Mouse (Mus musculus) bone marrow, adult 2 months (tissue): ENCODE results near the gene Zfp988. TPM values are rescaled to one million over a fixed set of nuclear protein-coding genes. Genes with fewer than 3 reads are reported as not detected.
"Not testable (repeated sequence)": the region's sequence is repeated elsewhere in the genome, so short reads cannot be mapped to it uniquely, and the experiment has no call there.

Source experiments
- H3K27ac ChIP-seq: fragments of 200-500 bp; 2 replicates; pipeline ENCODE4 v1.5.1; 2012; ENCODE audit warnings: low read depth, mild to moderate bottlenecking, control low read depth, inconsistent platforms, low read length; ENCODE audit not compliant: control insufficient read depth, poor library complexity, insufficient read depth
- H3K4me1 ChIP-seq: fragments of 200-500 bp; 2 replicates; pipeline ENCODE4 v1.6.1; 2011; ENCODE audit warnings: low read length; ENCODE audit not compliant: control insufficient read depth, insufficient read depth
- H3K4me3 ChIP-seq: fragments of 200-500 bp; replicated peaks from 2 replicates; pipeline ENCODE3; 2011; ENCODE audit warnings: mild to moderate bottlenecking, low read depth, low read length, control low read depth; ENCODE audit not compliant: control insufficient read depth
- WGBS: fragments of 180-500 bp; shearing (Covaris S2); methylation state at CpG from one replicate; pipeline ENCODE4 v1.1.7; 2018; 5-methylcytosine and 5-hydroxymethylcytosine counted together
- polyA plus RNA-seq: library from polyadenylated mRNA; stranded (reverse); fragments of >200 nt; gene quantifications from 2 replicates; pipeline ENCODE4 v1.2.4, GENCODE M21; 2011; ENCODE audit warnings: low replicate concordance; ENCODE audit not compliant: missing spikeins, insufficient read depth, insufficient read length

Gene Zfp988
- polyA plus RNA-seq, 1 experiment, result 4.7 TPM

DNA sequence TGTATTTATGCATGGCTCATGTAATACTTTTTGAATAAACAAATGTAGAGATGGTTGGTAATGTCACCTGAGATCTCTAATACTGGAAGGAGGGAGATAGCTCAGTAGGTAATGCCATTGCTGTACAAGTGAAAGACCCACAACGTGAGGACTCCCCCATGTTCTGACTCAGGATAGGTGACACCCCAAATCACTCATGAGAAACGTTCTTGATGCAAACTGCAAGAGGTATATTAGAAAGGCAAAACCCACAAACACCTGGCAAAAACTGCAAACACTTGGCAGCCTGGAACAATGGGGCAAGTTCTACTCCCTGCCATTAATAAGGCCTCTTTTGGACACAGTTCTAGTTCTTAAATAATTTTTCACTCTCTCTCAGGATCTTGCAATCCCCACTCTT is 42.9 kb downstream of the Zfp988 start:
- H3K4me1 ChIP-seq, H3K4me3 ChIP-seq, H3K27ac ChIP-seq: not testable (repeated sequence)
- WGBS, result 61% methylated on average over 2 of the region's 2 CpGs

DNA sequence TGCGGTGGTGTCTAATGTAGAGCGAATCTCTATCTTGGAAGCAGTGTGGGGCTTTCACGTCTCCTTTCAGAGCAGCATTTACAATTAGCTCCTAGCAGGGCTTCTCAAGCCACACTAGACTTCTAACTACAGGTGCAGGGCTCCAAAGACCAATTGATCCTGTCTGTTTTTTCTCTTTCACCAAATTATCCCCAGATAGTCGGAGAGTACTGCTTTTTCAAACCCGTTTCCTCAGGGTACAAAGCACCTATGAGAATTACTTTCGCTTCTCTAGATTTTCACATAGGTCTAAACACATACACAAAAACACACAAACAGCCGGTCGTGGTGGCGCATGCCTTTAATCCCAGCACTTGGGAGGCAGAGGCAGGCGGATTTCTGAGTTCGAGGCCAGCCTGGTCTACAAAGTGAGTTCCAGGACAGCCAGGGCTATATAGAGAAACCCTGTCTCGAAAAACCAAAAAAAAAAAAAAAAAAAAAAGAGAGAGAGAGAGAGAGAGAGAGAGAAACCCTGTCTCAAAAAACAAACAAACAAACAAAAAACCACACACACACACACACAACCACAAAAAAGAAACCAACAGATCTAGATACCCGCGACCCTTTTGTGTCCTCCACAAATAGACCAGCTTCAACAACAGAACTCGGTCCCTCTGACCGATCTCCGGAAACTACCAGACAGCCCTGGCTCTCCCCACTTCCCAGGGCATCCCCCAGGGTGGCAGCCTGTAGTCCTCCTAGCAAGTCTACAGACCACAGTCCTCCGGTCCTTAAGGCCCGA is 43.6 kb downstream of the Zfp988 start:
- H3K27ac ChIP-seq, H3K4me3 ChIP-seq, H3K4me1 ChIP-seq: not testable (repeated sequence)
- 83% methylated on average over 18 of the region's 19 CpGs for WGBS

DNA sequence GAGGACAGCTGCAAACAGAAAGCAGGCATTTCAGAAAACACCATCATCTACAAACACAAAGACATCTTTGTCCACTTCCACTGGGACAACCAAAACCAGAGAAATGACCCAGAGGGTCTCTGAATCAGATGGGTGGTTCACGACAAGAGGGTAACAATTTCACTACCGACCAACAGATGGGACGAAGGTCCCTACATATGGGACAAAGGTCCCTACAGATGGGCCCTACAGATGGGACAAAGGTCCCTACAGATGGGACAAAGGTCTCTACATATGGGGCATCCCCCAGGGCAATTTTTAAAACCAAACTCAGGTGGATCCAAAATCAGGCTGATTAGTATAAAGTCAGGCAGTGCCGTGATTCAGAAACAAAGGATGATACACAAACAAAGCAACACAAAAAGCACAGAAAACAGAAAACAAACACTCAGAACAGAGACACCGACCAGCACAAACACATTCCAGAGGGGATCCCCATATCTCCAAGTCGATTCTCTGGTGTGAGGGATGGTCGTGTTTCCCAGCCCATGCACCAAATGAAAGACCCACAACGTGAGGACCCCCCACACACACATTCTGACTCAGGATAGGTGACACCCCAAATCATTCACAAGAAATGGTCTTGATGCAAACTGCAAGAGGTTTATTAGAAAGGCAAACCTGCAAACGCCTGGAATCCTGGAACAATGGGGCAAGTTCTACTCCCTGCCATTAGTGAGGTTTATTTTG is 44.4 kb downstream of the Zfp988 start:
- not testable (repeated sequence) for H3K4me1 ChIP-seq, H3K4me3 ChIP-seq, H3K27ac ChIP-seq
- 75% methylated on average over 9 of the region's 9 CpGs for WGBS

DNA sequence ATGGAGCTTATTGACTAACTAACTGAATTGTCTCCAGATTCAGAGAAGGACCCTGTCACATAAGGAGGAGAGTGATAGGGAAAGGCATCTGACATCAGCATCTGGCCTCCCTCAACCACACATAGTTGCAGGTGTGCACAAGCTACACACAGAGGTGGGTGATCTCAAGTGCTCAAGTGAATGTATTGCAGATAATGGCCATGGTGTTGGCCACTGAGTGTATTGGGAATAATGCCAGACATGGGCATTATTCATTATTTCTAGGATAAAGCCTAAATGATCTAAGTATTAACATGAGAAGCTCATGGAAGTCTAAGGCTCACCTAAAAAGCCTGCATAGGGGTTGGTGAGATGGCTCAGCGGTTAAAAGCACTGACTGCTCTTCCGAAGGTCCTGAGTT is 45.1 kb downstream of the Zfp988 start:
- not testable (repeated sequence) for H3K27ac ChIP-seq, H3K4me1 ChIP-seq, H3K4me3 ChIP-seq
- 71% methylated on average over 2 of the region's 2 CpGs for WGBS

DNA sequence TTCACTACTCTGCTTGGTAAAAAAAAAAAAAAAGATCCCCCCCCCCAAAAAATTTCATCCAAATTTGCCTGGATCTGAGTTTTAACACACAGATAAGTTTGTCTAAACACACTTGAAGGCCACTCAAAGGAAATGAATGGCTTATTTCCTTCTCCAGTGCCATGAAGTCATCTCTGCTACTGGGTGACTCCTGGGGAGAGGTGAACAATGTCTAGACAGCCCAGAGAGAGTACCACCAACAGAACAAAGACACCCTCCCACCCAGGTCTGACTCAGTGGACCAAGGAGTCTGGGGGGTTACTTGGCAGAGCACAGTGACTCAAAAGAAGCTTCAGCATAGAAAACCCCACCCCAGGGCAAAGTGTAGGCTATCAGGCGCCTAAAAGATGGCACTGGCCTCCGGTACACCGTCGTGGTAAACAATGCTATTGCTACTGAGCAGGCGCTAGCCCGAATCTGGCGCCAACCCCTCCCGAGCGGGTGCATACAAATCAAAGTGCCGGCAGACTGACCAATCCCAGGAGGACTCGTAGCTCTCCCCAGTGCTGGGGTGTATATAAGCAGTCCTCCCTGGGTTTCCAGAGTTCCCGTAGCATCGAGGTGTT is 46.0 kb downstream of the Zfp988 start:
- not testable (repeated sequence) for H3K4me3 ChIP-seq, H3K4me1 ChIP-seq, H3K27ac ChIP-seq
- 83% methylated on average over 11 of the region's 13 CpGs for WGBS

DNA sequence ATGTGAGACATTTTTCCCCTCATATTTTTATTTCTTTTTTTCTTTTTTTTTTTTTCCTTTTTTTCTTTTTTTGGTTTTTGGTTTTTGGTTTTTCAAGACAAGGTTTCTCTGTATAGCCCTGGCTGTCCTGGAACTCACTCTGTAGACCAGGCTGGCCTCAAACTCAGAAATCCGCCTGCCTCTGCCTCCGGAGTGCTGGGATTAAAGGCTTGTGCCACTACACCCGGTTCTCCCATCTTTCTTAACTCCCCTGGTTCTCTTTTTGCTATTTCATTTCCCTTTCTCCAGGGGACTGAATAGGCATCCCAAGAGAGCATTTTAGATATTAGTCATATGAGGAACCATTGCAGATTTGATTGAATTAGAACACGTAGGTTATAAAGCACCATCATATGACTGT is 48.2 kb downstream of the Zfp988 start:
- not testable (repeated sequence) for H3K4me1 ChIP-seq, H3K27ac ChIP-seq, H3K4me3 ChIP-seq
- WGBS, result 72% methylated on average over 4 of the region's 4 CpGs

DNA sequence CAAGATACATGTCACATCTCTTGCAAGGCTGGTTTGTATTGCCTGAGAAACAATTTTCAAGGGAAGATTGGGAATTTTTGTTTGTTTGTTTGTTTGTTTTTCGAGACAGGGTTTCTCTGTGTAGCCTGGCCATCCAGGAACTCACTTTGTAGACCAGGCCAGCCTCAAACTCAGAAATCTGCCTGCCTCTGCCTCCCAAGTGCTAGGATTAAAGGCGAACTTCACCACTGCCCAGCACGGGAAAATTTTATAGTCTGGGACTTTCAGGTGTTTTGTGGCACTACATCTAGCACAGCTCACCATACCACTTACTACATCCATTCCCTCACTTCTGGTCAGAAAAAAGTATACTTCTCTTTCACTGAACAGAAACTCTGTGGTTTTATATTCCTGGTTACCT is 50.6 kb downstream of the Zfp988 start:
- not testable (repeated sequence) for H3K4me3 ChIP-seq, H3K4me1 ChIP-seq, H3K27ac ChIP-seq
- WGBS, result no CpG with 5 or more reads among the region's 3 CpGs

DNA sequence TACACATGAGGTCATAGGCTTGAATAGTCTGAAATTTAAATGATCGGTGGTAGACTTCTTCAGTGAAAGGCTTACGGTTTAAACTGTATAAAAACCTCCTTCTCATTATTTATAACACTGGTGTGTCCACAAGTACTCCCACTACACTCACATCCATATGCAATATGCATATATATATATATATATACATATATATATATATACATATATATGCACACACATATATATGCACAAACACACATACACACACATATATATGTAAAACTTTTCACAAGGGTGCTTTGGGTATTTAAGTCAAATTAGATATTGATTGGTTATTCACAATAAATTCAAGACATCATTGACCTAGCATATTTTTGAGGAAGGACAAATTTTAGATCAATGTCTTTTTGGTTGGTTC is 51.7 kb downstream of the Zfp988 start:
- no CpG with 5 or more reads among the region's 2 CpGs for WGBS
- H3K4me1 ChIP-seq, H3K4me3 ChIP-seq, H3K27ac ChIP-seq: not testable (repeated sequence)

DNA sequence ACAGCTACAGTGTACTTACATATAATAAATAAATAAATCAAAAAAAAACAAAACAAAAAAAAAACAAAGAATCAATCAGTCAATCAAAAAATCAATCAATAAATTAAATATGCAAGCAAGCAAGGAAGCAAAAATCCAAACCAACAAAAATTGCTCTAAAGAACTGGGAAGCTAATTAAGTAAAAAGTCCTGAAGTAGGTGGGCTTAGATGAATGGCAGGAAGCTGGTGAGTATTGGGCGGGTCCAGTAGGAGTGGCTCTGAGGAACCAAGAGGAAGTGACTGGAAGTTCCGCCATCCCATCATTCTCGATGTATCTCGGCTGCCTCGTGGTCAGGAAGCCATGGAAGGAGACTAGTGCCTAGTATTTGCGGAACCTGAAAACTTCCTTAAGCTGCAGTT is 55.5 kb downstream of the Zfp988 start, which contains the start of gene Zfp978:
Gene Zfp978 (plus strand): TSS at position 301 of the 400 bp plus-strand sequence.
- not testable (repeated sequence) for H3K4me1 ChIP-seq, H3K4me3 ChIP-seq, H3K27ac ChIP-seq
- WGBS, result no CpG with 5 or more reads among the region's 6 CpGs

DNA sequence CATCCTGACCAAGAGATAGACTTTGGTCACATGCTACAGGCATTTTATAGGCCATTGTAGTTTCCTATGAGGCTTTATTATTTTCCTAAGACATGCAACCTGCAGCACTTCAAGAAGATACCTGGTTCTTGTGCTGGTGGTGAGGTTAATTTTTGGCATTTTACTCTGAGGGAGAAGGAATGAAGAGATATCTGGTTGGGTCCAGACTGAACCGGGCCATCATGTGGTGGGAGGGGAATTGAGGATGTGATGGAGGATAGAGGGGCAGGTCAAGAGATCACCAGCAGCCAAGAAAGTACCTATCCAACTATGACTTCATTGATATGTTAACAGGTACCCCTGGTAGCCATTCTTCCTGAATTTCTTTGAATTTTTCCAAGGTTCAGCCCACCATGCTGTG is 56.4 kb downstream of the Zfp988 start:
- no CpG with 5 or more reads among the region's 1 CpGs for WGBS
- H3K27ac ChIP-seq, H3K4me1 ChIP-seq, H3K4me3 ChIP-seq: not testable (repeated sequence)

DNA sequence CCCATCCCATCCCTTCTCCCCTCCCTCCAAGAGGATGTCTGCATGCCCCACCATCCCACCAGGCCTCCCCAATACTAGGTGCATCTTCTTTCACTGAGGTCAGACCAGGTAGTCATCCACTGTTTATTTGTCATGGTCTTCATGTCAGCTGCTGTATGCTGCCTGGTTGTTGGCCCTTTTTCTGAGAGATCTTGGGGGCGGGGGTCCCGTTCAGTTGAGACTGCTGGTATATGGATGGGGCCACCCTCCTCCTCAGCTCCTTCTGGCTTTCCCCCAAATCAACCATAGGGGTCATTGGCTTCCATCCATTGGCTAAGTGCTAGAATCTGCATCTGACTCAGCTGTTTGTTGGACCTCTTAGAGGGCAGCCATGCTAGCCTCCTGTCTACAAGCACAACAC is 64.1 kb downstream of the Zfp988 start:
- H3K27ac ChIP-seq, H3K4me1 ChIP-seq, H3K4me3 ChIP-seq: not testable (repeated sequence)
- WGBS, result no CpG with 5 or more reads among the region's 2 CpGs

DNA sequence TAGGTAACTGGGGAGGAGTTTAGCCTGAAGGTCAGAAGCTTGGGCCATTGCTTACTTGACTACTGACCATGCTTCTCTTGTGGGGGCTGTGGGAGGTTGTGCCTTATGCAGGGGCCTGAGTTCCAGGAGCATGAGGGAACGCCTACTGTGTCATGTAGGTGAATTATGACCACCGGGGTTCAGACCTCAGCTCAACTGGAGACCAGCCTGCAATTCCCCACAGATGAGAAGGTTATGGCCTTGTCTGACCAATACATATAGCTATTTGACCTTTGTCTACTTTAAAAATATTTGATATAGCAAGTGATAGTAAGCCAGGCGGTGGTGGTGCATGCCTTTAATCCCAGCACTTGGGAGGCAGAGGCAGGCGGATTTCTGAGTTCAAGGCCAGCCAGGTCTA is 77.7 kb downstream of the Zfp988 start:
- H3K27ac ChIP-seq, H3K4me1 ChIP-seq, H3K4me3 ChIP-seq: not testable (repeated sequence)
- 70% methylated on average over 4 of the region's 4 CpGs for WGBS
